Mouse (Mus musculus) CD4-positive helper T cell, adult 2 months (primary cell): ENCODE results near the gene Myadm.
A peak's percentile ranks its signal among the peaks of the same experiment; 100 is the strongest.
"Not testable (repeated sequence)": the region's sequence is repeated elsewhere in the genome, so short reads cannot be mapped to it uniquely, and the experiment has no call there.

Experiments used
- DNase-seq: peaks from one replicate; pipeline ENCODE4 v3.0.0-alpha.2; 2012; ENCODE audit warnings: low read depth, missing footprints, low spot score

The Myadm gene

GRCm38 (mm10) chr7:3290257-3291033, 1.6 kb downstream of the Myadm start:
- peak; percentile 90 for DNase-seq

GRCm38 (mm10) chr7:3291197-3291596, 2.3 kb downstream of the Myadm start:
- DNase-seq, result no peak

- DNase-seq, result no peak
These were observed 2.9 kb downstream of the Myadm start for GRCm38 (mm10) chr7:3291764-3292163.

GRCm38 (mm10) chr7:3292271-3292670, 3.4 kb downstream of the Myadm start:
- not testable (repeated sequence) for DNase-seq

GRCm38 (mm10) chr7:3292791-3293190, 3.9 kb downstream of the Myadm start:
- peak; percentile 49 for DNase-seq

- DNase-seq, result no peak
These were observed 5.9 kb downstream of the Myadm start for GRCm38 (mm10) chr7:3294794-3295193.

GRCm38 (mm10) chr7:3295321-3296110, 6.6 kb downstream of the Myadm start:
- DNase-seq, result no peak

- no peak for DNase-seq
These were observed 7.8 kb downstream of the Myadm start for GRCm38 (mm10) chr7:3296711-3297110.

- DNase-seq, result no peak
These were observed 11.2 kb downstream of the Myadm start for GRCm38 (mm10) chr7:3299941-3300617.

- no peak for DNase-seq
These were observed 12.2 kb downstream of the Myadm start for GRCm38 (mm10) chr7:3300891-3301627.

GRCm38 (mm10) chr7:3301628-3302555, 13.0 kb downstream of the Myadm start:
- DNase-seq, result no peak

- DNase-seq, result no peak
These were observed 13.8 kb downstream of the Myadm start for GRCm38 (mm10) chr7:3302556-3303275.

- peak; percentile 36 for DNase-seq
These were observed 14.4 kb downstream of the Myadm start for GRCm38 (mm10) chr7:3303276-3303781.

GRCm38 (mm10) chr7:3303789-3304188, 14.9 kb downstream of the Myadm start:
- no peak for DNase-seq

- no peak for DNase-seq
These were observed 15.4 kb downstream of the Myadm start for GRCm38 (mm10) chr7:3304298-3304697.

- DNase-seq, result no peak
These were observed 17.5 kb downstream of the Myadm start for GRCm38 (mm10) chr7:3306400-3306799.

- DNase-seq, result no peak
These were observed 19.8 kb downstream of the Myadm start for GRCm38 (mm10) chr7:3308646-3309045.

GRCm38 (mm10) chr7:3310233-3310632, 21.4 kb downstream of the Myadm start:
- no peak for DNase-seq

GRCm38 (mm10) chr7:3313571-3313970, 24.7 kb downstream of the Myadm start:
- no peak for DNase-seq

- DNase-seq, result no peak
These were observed 25.2 kb downstream of the Myadm start for GRCm38 (mm10) chr7:3314121-3314520.
